Mouse (Mus musculus) heart, embryonic 13.5 days (tissue): Measurements from ENCODE around the gene Cdkn2a. TPM values are rescaled to one million over a fixed set of nuclear protein-coding genes. Genes with fewer than 3 reads are reported as not detected.

Source experiments
- ATAC-seq: fragments of 200-750 bp; cut with Nextera tagmentation; 2 replicates; pipeline ENCODE4 v1.8.0; 2017; ENCODE audit warnings: moderate TSS enrichment; ENCODE audit not compliant: insufficient number of reproducible peaks, low FRiP score, low TSS enrichment; ENCODE audit errors: extremely low read depth
- H3K27ac ChIP-seq: fragments of 300-500 bp; sonication (generic); replicated peaks from 2 replicates; pipeline ENCODE4 v1.5.1; 2015; ENCODE audit warnings: moderate library complexity, mild to moderate bottlenecking, inconsistent platforms
- H3K27me3 ChIP-seq: fragments of 300-500 bp; sonication (generic); replicated peaks from 2 replicates; pipeline ENCODE4 v1.6.1; 2015; ENCODE audit warnings: mild to moderate bottlenecking, inconsistent platforms
- H3K36me3 ChIP-seq: fragments of 300-500 bp; sonication (generic); 2 replicates; pipeline ENCODE4 v1.6.1; 2015; ENCODE audit warnings: mild to moderate bottlenecking, inconsistent platforms
- H3K4me1 ChIP-seq: fragments of 300-500 bp; sonication (generic); 2 replicates; pipeline ENCODE4 v1.6.1; 2015; ENCODE audit warnings: inconsistent platforms
- H3K4me2 ChIP-seq: fragments of 300-500 bp; sonication (generic); 2 replicates; pipeline ENCODE4 v1.6.1; 2015; ENCODE audit warnings: inconsistent platforms, mild to moderate bottlenecking, moderate library complexity
- H3K4me3 ChIP-seq: fragments of 300-500 bp; sonication (generic); 2 replicates; pipeline ENCODE4 v1.5.1; 2015; ENCODE audit warnings: moderate library complexity, mild to moderate bottlenecking, inconsistent platforms
- H3K9ac ChIP-seq: fragments of 300-500 bp; sonication (generic); 2 replicates; pipeline ENCODE4 v1.6.1; 2015; ENCODE audit warnings: inconsistent platforms, mild to moderate bottlenecking, moderate library complexity
- H3K9me3 ChIP-seq: fragments of 300-500 bp; sonication (generic); 2 replicates; pipeline ENCODE4 v1.6.1; 2016; ENCODE audit warnings: inconsistent platforms
- WGBS: fragments of 180-500 bp; shearing (Covaris S2); methylation state at CpG from one replicate; pipeline ENCODE4 v1.1.7; 2015; ENCODE audit warnings: mixed read lengths; 5-methylcytosine and 5-hydroxymethylcytosine counted together
- polyA plus RNA-seq: library from polyadenylated mRNA; unstranded; fragments of >200 nt; fragmentation: Nextera tagmentation; extraction: Ambion mirVana; gene quantifications from 2 replicates; pipeline ENCODE4 v1.2.1, GENCODE M21; 2015

Gene Cdkn2a
- polyA plus RNA-seq = not detected in 2 replicates

DNA sequence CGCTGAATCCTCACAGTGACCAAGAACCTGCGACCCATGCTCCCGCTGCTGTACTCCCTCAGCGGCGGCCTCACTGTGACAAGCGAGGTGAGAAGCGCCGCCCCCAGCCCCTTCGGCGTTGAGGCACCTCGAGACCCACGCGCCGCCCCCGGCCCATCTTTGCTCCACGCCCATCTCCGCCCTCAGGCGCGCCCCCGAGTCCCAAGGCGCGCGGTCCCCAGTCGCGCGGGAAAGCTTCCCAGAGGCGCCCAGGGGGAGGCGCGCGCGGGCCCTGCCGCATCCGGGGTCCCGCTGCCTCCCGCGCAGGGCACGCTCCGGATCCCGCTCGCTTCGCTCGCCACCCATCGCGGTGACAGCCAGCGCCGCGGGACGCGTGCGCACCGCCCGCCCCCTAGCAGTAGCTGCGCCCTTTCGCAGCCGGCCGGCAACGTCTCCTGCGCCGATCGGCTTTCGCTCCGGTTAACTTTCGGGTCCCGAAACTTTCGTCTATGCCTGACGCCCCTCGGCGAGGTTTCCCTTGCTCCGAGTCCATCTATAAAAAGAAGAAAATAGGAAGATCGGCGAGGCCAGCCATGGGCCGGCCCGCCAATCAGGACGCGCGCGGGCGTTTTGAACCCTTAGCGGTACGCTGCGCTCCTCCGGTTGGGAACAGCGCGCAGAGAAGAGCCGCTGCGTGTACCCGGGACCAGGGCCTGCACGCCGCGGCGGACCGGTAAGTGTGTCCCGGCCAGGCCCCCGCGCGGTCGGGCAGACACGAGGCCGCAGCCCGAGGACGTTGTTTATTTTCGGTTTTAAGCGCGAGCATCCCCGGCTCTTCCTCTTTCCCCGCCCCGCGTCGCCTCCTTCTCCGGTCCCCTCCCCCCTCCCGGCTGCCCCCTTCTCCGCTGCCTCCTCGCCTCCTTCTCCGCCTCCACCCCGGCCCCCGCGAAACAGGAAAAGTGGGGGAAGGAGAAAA, at the start of gene Cdkn2a:
TSS of gene Cdkn2a (minus strand) at position 168 of the 955 bp plus-strand sequence.
- ATAC-seq = peak; percentile 42; the same call in 1 of the 2 replicates
- peak within 1 kb of the TSS; percentile 77 for H3K9ac ChIP-seq
- 1% methylated on average over 101 of the region's 117 CpGs for WGBS
- no peak within 1 kb of the TSS for H3K27ac ChIP-seq
- H3K9me3 ChIP-seq = no peaks in the 10 kb centered on the region
- H3K4me1 ChIP-seq = peaks cover 6% of the 10 kb centered on the region
- peak within 1 kb of the TSS; percentile 97 for H3K4me2 ChIP-seq
- peak within 1 kb of the TSS; percentile 76 for H3K4me3 ChIP-seq
- no peaks in the 10 kb centered on the region for H3K36me3 ChIP-seq
- H3K27me3 ChIP-seq = peaks cover 92% of the 10 kb centered on the region

DNA sequence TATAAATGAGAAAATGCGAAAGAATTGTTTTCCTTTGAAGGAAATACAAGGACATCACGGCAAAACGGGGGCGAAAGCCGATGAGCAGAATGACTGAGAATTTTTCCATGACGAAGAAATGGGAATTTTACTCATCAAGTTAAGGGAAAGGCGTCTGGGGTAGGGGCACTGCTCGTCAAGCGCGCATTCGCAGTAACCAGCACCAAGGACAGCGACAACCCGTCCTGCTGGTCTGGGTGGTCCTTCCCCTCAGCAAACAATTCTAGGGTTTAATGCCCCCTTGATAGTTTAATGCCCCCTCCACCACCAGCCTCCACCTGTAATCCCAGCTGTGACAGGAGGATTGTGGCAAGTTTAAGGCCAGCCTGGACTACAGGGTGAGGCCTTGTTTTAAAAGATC, 19.0 kb upstream of the Cdkn2a start:
- no peaks in the 10 kb centered on the region for H3K36me3 ChIP-seq
- WGBS = 8% methylated on average over 13 of the region's 13 CpGs
- no peak overlapping the region for H3K27ac ChIP-seq
- no peak overlapping the region for H3K4me3 ChIP-seq
- no peak for ATAC-seq
- H3K9ac ChIP-seq = no peak overlapping the region
- H3K9me3 ChIP-seq = no peaks in the 10 kb centered on the region
- no peak overlapping the region for H3K4me2 ChIP-seq
- peaks cover 12% of the 10 kb centered on the region for H3K4me1 ChIP-seq
- H3K27me3 ChIP-seq = peaks cover 54% of the 10 kb centered on the region

DNA sequence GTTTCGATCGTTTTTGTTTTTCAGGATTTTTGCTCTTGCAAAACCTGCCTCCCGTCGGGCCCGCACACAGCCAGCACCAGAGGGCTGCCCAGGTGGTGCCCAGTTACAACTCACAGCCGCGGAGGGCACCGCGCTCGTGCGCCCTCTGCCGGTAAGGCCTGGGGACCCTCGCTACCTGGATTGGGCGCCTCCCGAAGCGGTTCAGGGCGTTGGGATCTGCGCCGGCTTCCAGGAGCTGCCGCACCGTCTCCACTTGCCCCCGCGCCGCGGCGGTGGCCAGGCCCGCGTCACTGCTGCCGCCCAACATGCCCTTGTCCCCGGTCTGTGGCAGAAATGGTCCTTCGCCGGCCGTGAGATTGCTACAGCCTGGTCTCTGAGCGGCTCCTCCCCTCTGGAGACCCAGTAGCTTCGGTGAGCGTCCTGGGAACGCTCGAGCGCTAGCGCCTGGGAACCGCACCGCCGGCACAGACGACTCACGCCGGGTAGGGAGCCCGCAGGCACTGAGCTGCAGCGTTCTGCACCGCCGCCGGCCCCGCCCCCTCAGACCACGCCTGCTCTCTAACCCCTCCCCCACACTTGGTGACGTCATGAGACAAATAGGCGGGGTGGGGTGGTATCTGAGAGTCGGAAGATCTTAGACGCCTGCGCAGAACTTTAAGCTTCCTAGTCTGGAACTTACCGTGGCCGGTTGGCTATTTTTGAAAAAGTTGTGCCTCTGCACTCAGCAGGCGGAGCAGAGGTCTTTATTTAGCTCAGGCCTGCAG, 16.2 kb upstream of the Cdkn2a start, which contains the start of gene Cdkn2b:
TSS of gene Cdkn2b (minus strand) at position 549 of the 764 bp plus-strand sequence.
- peak within 1 kb of the TSS; percentile 73 for H3K4me3 ChIP-seq
- H3K9ac ChIP-seq = peak within 1 kb of the TSS; percentile 78
- under 1% methylated on average over 61 of the region's 61 CpGs for whole genome bisulfite sequencing
- peak; percentile 85 for ATAC-seq
- H3K4me2 ChIP-seq = peak within 1 kb of the TSS; percentile 99
- no peaks in the 10 kb centered on the region for H3K36me3 ChIP-seq
- no peaks in the 10 kb centered on the region for H3K9me3 ChIP-seq
- H3K27ac ChIP-seq = peak within 1 kb of the TSS; percentile 45; the same call in 1 of the 2 replicates
- peaks cover 82% of the 10 kb centered on the region for H3K27me3 ChIP-seq
- H3K4me1 ChIP-seq = peaks cover 12% of the 10 kb centered on the region

DNA sequence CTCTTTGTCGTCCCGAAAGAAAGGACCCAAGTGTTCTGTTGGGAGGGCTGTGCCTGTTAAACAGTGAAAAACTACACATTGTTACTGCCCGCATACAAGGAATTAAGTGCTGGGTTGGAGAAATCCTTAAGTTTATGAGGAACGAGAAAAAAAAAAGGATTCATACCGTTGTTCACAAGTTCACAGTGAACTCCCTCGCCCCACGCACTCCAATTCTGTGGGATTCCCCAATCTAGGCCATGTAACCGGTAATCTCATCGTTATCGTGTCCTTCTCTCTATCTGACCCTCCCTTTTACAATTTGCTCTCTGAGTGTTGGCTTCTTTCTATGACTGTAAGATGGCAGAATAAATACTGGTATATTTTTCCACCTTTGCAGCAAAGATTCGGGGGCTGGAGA, 15.5 kb upstream of the Cdkn2a start:
- peak overlapping the region; percentile 78; the same call in 1 of the 2 replicates for H3K9ac ChIP-seq
- peaks cover 12% of the 10 kb centered on the region for H3K4me1 ChIP-seq
- peaks cover 88% of the 10 kb centered on the region for H3K27me3 ChIP-seq
- no peak overlapping the region for H3K27ac ChIP-seq
- peak overlapping the region; percentile 99 for H3K4me2 ChIP-seq
- WGBS = 4% methylated on average over 11 of the region's 11 CpGs
- H3K9me3 ChIP-seq = no peaks in the 10 kb centered on the region
- no peaks in the 10 kb centered on the region for H3K36me3 ChIP-seq
- ATAC-seq = no peak
- peak overlapping the region; percentile 73 for H3K4me3 ChIP-seq

DNA sequence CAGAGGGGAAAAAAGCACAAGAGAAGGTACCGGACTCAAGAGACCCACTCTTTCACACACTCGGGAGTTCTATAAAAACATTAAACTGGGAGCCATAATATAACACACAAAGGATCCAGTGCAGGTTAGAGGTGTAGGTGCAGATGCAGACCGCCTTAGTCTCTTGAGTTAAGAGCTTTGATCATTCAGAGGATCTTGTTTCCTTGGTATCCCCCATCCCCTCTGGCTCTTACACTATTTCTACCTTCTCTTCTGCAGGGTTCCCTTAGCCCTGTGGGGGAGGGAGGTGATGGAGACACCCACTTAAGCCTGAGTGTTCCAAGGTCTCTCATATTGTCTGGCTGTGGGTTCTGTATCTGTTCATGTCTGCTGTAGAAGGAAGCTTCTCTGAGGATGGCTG, 13.5 kb upstream of the Cdkn2a start:
- no peaks in the 10 kb centered on the region for H3K36me3 ChIP-seq
- no peak overlapping the region for H3K9ac ChIP-seq
- no peak overlapping the region for H3K27ac ChIP-seq
- peaks cover 17% of the 10 kb centered on the region for H3K4me1 ChIP-seq
- H3K9me3 ChIP-seq = no peaks in the 10 kb centered on the region
- no peak overlapping the region for H3K4me3 ChIP-seq
- no peak overlapping the region for H3K4me2 ChIP-seq
- no peak for ATAC-seq
- H3K27me3 ChIP-seq = peaks cover 89% of the 10 kb centered on the region
- WGBS = 11% methylated on average over 3 of the region's 3 CpGs

DNA sequence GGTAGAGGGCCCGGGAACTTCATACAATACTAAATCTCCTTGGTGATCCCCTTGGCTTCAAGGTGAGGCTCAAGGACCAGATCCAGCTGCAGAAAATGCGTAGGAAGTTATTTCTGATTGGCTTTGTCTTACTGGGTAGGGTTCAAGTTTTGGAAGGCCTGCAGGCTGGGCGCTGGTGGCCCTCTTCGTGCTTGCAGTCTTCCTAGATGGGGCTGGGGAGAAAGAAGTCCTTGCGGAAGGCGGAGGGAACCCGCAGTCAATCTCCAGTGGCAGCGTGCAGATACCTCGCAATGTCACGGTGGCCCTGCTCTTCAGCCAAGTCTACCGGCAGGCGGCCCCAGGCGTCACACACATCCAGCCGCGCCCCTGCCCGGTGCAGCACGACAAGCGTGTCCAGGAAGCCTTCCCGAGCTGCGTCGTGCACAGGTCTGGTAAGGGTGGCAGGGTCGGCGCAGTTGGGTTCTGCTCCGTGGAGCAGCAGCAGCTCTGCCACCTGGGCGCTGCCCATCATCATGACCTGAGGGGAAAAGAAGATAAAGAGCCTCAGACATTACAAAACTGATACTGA, 12.4 kb upstream of the Cdkn2a start:
- 0 out of 2 replicates have a peak overlapping the region, but pooled peaks have one; percentile 11 for H3K4me2 ChIP-seq
- H3K27me3 ChIP-seq = peaks cover 90% of the 10 kb centered on the region
- H3K4me3 ChIP-seq = no peak overlapping the region
- no peaks in the 10 kb centered on the region for H3K36me3 ChIP-seq
- no peak for ATAC-seq
- 3% methylated on average over 25 of the region's 25 CpGs for WGBS
- H3K9ac ChIP-seq = no peak overlapping the region
- peaks cover 17% of the 10 kb centered on the region for H3K4me1 ChIP-seq
- H3K9me3 ChIP-seq = no peaks in the 10 kb centered on the region
- no peak overlapping the region for H3K27ac ChIP-seq

DNA sequence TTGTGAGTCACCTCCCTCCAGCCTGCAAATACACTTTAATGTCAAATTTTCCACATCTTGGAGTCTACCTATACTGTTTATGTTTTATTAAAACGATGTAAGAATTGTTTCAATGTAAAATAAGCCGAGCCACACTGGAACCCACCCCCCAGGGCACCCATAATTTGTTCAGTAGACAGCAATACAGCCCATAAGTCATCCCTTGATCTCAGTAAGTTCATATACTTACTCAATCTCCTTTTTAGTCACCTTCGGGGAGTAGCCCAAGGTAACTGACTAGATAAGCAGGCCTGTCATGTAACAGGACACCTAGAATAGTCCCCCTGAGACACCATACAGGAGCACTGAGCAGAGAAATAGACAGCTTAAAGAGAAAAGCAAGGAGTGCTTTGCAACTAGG, 11.2 kb upstream of the Cdkn2a start:
- Histone ChIP-seq H3K4me3 (no peak overlapping the region), H3K27ac (no peak overlapping the region), H3K27me3 (peaks cover 95% of the 10 kb centered on the region), H3K4me2 (no peak overlapping the region), H3K9ac (no peak overlapping the region), H3K4me1 (peaks cover 13% of the 10 kb centered on the region), H3K36me3 (no peaks in the 10 kb centered on the region), H3K9me3 (no peaks in the 10 kb centered on the region)
- 8% methylated on average over 3 of the region's 3 CpGs for WGBS
- no peak for ATAC-seq

DNA sequence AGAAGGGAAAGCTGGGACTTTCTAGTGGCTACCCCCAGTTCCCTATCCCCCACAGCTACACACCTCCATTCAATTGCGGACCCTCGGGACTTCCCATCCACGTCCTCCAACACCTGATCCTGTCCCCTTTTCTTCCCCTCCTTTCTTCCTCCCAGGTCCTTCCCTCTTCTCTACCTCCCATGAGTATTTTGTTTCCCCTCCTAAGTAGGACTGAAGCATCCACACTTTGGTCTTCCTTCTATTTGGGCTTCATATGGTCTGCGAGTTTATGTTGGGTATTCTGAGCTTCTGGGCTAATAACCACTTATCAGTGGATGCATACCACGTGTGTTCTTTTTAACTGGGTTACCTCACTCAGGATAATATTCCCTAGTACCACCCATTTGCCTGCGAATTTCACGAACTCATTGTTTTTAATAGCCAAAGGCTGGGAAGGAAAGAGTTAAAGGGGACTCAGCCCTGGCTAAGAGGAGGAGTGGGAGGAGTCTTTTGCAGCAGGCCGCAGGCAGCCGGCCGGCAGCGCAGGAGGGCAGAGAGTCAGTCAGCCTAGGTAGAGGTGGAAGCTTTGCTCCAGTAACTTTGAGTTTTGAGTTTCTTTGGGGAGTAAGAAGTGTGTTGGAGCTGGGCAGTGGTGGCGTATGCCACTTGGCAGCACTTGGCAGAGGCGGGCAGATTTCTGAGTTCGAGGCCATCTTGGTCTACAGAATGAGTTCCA, 9.0 kb upstream of the Cdkn2a start:
- Histone ChIP-seq H3K9ac (no peak overlapping the region), H3K27me3 (peaks cover 94% of the 10 kb centered on the region), H3K4me1 (0 out of 2 replicates have a peak, but pooled peaks cover 5% of the 10 kb centered on the region), H3K27ac (no peak overlapping the region), H3K4me3 (0 out of 2 replicates have a peak overlapping the region, but pooled peaks have one; percentile 14), H3K36me3 (no peaks in the 10 kb centered on the region), H3K4me2 (peak overlapping the region; percentile 48), H3K9me3 (no peaks in the 10 kb centered on the region)
- ATAC-seq = no peak
- 2% methylated on average over 14 of the region's 14 CpGs for WGBS

DNA sequence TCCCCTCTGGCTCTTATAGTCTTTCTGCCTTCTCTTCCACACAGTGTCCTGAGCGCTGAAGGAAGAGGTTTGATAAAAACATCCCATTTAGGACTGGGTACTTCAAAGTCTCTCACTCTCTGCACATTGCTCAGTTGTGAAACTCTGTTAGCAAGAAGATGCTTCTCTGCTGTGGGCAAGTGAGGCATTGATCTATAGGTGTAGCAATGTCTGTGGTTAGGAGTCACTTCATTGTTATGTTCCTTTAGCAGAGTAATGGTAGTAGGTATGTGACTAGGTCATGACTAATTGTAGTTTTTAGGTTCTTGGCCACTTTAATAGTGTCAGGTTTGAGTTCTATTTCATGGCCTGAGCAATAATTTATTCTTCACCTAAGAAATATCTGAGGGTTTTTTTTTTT, 7.7 kb upstream of the Cdkn2a start:
- H3K4me2 ChIP-seq = no peak overlapping the region
- WGBS = 3% methylated on average over 1 of the region's 1 CpGs
- H3K36me3 ChIP-seq = no peaks in the 10 kb centered on the region
- no peak overlapping the region for H3K27ac ChIP-seq
- no peak overlapping the region for H3K9ac ChIP-seq
- peaks cover 92% of the 10 kb centered on the region for H3K27me3 ChIP-seq
- no peaks in the 10 kb centered on the region for H3K9me3 ChIP-seq
- 0 out of 2 replicates have a peak, but pooled peaks cover 5% of the 10 kb centered on the region for H3K4me1 ChIP-seq
- no peak for ATAC-seq
- H3K4me3 ChIP-seq = no peak overlapping the region

DNA sequence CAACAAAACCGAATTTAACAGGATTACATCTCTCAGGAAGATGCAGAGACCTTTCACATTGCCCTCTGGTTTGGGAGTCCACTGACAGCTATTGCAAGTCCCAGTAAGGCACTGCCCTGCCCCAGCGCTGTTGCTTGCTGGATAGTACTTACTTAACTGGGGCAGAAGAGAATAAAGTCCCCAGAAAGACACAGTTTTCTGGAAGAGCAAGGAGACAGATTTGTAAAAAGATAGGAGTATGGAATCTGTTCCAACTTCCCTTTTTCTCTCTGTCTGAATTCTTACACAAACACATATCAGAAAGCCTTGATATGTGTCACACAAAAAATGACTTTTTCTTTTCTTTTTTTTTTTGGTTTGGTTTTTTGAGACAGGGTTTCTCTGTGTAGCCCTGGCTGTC, 5.3 kb upstream of the Cdkn2a start:
- no peaks in the 10 kb centered on the region for H3K36me3 ChIP-seq
- 6% methylated on average over 2 of the region's 2 CpGs for WGBS
- no peak overlapping the region for H3K27ac ChIP-seq

More for the DNA sequence above, 5.3 kb upstream of the Cdkn2a start:
- Histone ChIP-seq H3K9me3 (no peaks in the 10 kb centered on the region), H3K9ac (no peak overlapping the region), H3K4me3 (no peak overlapping the region), H3K4me2 (no peak overlapping the region), H3K27me3 (peaks cover 91% of the 10 kb centered on the region), H3K4me1 (0 out of 2 replicates have a peak, but pooled peaks cover 5% of the 10 kb centered on the region)
- ATAC-seq = no peak
